Mouse (Mus musculus): ENCODE data around the gene Bsg. TPM values are rescaled to one million over a fixed set of nuclear protein-coding genes. Genes with fewer than 3 reads are reported as not detected.
A peak's percentile ranks its signal among the peaks of the same experiment; 100 is the strongest.

Gene Bsg
- total RNA-seq, 2 experiments from 2014 or later: 785 to 820 TPM

DNA sequence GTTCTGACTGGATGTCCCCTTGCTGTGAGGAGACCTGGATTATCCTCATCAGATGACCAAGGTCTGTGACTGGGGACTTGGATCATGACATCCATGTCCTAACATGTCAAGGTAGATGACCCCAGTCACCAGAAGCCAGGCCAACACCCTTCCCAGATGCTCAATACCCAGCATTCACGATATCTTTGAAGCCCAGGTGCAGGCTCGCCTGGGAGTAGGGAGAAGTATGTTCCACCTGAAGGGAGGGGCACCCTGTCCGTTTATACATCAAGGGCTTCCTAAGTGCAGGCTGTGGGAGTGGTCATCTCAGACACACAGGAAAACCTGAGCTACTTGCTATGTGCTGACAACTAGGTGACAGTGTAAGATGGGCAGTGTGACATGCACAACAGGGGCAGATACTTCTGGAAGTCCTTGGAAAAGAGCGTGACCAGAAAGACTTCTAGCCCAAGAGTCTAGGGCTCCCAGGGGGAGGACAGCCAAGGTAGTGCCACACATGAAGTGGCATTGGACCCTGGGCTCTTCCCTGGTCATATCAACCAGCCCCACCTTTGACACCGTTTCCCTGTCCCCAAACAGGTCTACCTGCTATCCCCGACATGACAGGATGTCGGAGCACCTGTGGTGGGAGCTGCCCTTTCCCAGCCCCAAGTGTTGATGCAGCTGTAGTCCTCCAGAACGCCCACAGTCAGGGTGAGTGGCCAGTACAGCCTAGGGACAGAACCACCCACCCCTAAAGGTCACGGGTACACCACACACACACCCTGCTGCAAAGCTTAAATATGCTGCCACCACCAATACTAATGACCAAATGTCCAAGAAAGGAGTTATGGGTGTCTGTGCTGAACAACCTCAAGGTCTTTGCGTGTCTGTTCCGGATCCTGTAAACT lies 23.4 kb upstream of the Bsg start:
- no peak for DNase-seq (ENCODE audit: low spot score in 2 of 2)
- intact Hi-C loops (cut with DNase I): no loop called here

DNA sequence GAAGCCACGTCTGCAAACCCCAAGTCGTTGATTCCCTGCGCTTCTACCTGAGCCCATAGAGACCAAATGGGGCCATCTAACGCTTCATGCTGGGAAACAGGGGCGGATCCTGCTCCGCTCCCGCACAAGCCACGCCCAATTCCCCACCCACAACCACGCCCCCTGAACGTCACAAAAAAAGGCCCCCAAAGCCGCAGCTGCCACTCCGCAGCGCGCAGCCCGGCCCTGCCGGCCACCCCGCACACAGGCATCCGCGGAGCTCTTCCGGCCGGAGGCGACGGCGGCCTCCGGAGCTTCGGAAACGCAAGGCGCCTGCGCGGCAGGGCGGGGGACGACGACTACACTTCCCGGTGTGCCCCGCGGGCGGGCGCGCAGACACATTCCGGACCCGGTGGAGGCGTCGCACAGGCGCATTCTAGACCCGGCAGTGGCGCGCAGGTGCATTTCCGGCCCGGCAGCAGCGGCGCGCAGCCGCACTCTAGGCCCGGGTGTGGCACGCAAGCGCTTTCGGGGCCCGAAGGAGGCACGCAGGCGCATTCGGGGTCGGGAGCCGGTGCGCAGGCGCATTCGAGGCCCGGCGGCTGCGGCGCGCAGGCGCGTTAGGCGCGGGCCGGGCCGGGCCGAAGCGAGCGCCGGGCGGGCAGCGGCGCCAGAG lies 22.6 kb upstream of the Bsg start, which contains the start of gene Cdc34:
Cdc34 (plus strand) TSS at position 605 of the 655 bp plus-strand sequence.
- intact Hi-C loops (cut with DNase I): no loop called here
- peak; percentile 99 to 100 for DNase-seq (ENCODE audit: low spot score in 2 of 2)

- intact Hi-C loops (cut with DNase I): no loop called here
- no peak for DNase-seq (ENCODE audit: low spot score in 2 of 2)
Measured at GRCm38 (mm10) chr10:79682551-79682915, 21.8 kb upstream of the Bsg start.

GRCm38 (mm10) chr10:79682916-79683582 lies 21.2 kb upstream of the Bsg start:
- DNase-seq (ENCODE audit: low spot score in 2 of 2): peak; percentile 60 to 83
- intact Hi-C loops (cut with DNase I): no loop called here

DNA sequence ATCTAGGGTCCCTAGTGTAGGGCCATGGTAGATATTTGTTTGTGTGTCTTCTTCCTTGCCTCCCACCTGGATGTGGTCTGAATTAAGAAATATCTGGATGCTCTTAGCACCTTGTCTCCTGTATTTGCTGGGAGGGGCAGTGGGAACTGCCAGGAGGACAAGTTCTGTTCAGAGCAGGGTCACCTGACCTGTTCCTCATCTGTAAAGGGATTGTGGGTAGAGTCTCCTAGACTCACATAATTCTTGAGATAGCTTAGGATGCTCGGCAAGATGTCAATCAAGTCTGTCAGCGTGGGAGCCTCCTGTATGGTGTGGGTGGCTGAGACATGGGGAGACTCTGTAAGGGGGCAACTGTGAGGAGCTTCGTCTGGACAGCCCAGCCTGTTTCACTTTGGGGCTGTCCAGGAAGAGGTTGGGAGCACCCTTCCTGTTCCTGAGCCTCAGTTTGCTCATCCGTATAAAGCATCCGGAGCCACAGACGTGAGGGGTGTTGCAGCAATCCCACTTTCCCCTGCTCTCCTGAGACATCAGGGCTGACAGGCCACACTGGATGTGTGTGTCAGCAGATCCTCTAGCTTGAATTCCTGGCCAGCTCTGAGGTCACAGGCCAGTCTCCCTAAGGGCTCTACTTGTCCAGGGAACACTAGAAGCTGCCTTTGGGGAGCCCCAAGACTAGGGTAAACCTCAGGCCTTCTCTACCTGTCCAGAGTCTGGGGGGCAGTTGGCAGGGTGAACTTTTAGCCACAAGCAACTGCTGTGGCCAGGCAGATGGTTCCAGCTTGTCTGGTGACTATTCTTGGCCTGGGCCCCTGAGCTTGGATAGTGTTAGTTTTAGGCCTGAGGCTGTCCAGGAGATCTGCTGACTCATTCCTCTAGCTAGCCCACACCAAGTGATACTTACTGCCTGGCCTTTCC lies 20.3 kb upstream of the Bsg start:
- DNase-seq (ENCODE audit: low spot score in 2 of 2): no peak
- intact Hi-C loops (cut with DNase I): no loop called here

- intact Hi-C loops (cut with DNase I): no loop called here
- DNase-seq (ENCODE audit: low spot score in 2 of 2): no peak
Measured at GRCm38 (mm10) chr10:79684770-79685600, 19.3 kb upstream of the Bsg start.

- DNase-seq (ENCODE audit: low spot score in 2 of 2): no peak
- intact Hi-C loops (cut with DNase I): no loop called here
Measured at GRCm38 (mm10) chr10:79686219-79686618, 18.1 kb upstream of the Bsg start.

DNA sequence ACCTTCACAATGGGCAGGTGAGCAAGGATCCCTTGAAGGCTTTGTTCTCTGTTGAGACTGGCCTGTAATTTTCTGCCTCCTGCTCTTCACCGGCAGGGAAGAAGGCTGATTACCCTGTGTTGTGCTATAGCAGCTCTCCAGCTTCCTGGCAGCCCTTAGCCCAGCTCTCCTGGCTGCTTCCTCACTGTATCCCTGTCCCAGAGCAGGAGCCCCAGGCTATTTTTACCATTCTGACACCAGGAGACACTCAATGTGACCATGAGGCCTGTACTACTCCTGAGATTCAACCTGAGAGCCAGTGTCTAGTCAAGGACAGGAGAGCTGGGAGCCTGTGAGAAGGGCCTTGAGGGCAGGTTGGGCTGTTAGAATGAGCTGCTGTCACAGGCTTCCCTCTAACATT lies 17.6 kb upstream of the Bsg start:
- intact Hi-C loops (cut with DNase I): no loop called here

DNA sequence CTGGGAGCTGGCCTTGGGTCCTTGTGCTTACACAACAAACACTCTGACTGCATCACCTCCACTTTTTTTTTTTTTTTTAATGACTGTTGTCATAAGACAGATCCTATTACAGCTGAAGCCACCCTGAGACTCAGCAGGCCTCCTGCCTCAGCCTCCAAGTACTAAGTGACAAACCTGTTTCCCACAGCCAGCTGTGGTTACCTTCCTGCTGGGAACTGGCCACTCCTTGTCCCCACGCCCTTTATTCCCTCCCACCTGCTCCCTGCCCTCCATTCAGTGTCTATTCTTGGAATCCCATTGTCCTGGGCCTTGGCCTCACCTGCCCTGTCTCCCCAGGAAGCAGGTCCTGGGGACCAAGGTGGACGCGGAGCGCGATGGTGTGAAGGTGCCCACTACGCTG lies 16.8 kb upstream of the Bsg start:
- intact Hi-C loops (cut with DNase I): no loop called here

More for the DNA sequence above, 17.6 kb upstream of the Bsg start:
- DNase-seq (ENCODE audit: low spot score in 2 of 2): no peak

GRCm38 (mm10) chr10:79688720-79689119 lies 15.6 kb upstream of the Bsg start, which contains the start of gene Gzmm:
Gene Gzmm, plus strand, starts transcription at chr10:79689020.
- intact Hi-C loops (cut with DNase I): no loop called here
- DNase-seq (ENCODE audit: low spot score in 2 of 2): no peak

More for the DNA sequence above, 16.8 kb upstream of the Bsg start:
- no peak for DNase-seq (ENCODE audit: low spot score in 2 of 2)

GRCm38 (mm10) chr10:79689178-79689577 lies 15.1 kb upstream of the Bsg start:
- intact Hi-C loops (cut with DNase I): no loop called here
- no peak for DNase-seq (ENCODE audit: low spot score in 2 of 2)

GRCm38 (mm10) chr10:79691986-79692548 lies 12.2 kb upstream of the Bsg start:
- intact Hi-C loops (cut with DNase I): no loop called here
- DNase-seq (ENCODE audit: low spot score in 2 of 2): no peak

- no peak for DNase-seq (ENCODE audit: low spot score in 2 of 2)
- intact Hi-C loops (cut with DNase I): no loop called here
Measured at GRCm38 (mm10) chr10:79693580-79694378, 10.5 kb upstream of the Bsg start.

GRCm38 (mm10) chr10:79694379-79694655 lies 10.0 kb upstream of the Bsg start:
- intact Hi-C loops (cut with DNase I): no loop called here
- no peak for DNase-seq (ENCODE audit: low spot score in 2 of 2)

GRCm38 (mm10) chr10:79695231-79696128 lies 8.8 kb upstream of the Bsg start:
- DNase-seq (ENCODE audit: low spot score in 2 of 2): peak; percentile 69
- intact Hi-C loops (cut with DNase I): no loop called here

GRCm38 (mm10) chr10:79696129-79696651 lies 8.1 kb upstream of the Bsg start:
- DNase-seq (ENCODE audit: low spot score in 2 of 2): no peak
- intact Hi-C loops (cut with DNase I): no loop called here

Measured in left cerebral cortex, postnatal 14 days (tissue).